Mouse (Mus musculus): Measurements from ENCODE around the gene Nlrp4a. TPM values are rescaled to one million over a fixed set of nuclear protein-coding genes. Genes with fewer than 3 reads are reported as not detected.
"Not testable (repeated sequence)": the region's sequence is repeated elsewhere in the genome, so short reads cannot be mapped to it uniquely, and the experiment has no call there.

The Nlrp4a gene
- not detected in 2 replicates for polyA plus RNA-seq (2015; fragmentation: Nextera tagmentation; extraction: Ambion mirVana)

GRCm38 (mm10) chr7:26434813-26435212, at the start of gene Nlrp4a:
Nlrp4a (plus strand) TSS chr7:26435113.
- Histone ChIP-seq H3K36me3 (ENCODE audit: control insufficient read depth, insufficient read depth) (no peaks in the 10 kb centered on the region), H3K4me1 (replicated peaks; ENCODE audit: control insufficient read depth, insufficient read depth, low read length) (no peaks in the 10 kb centered on the region), H3K4me2 (ENCODE audit: low read length) (no peak within 1 kb of the TSS), H3K9me3 (ENCODE audit: control insufficient read depth, low read length) (peaks cover 4% of the 10 kb centered on the region; the same call in 1 of the 2 replicates), H3K4me3 (replicated peaks; ENCODE audit: low read length) (no peak within 1 kb of the TSS), H3K27ac (ENCODE audit: low read length) (no peak within 1 kb of the TSS), H3K9ac (replicated peaks; ENCODE audit: low read depth, low read length) (no peak within 1 kb of the TSS), H3K27me3 (replicated peaks; ENCODE audit: control insufficient read depth, insufficient read depth, low read length) (no peaks in the 10 kb centered on the region)
- WGBS = 85% methylated on average over 5 of the region's 5 CpGs
- no peak for ATAC-seq

DNA sequence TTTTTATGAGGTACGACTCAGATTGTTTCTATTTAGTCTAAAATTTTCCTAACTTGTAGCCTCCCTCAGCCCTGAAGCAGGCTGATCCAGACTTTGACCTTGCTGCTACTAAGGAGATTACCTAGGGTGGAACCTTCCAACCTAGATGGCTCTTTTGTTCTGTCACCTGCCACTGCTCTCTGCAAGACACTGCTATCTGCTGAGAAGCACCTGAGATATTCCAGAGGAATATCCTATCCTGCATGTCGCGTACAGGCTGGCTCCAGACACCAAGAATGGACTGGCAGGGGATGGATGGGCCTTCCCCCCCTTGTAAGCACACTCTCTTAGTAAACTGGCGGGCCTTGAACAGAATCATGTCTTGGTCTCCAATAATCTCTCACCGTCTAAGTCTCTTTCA, 48.2 kb upstream of the Nlrp4a start:
- WGBS = 85% methylated on average over 5 of the region's 5 CpGs
- H3K9me3 ChIP-seq (ENCODE audit: control insufficient read depth, low read length) = not testable (repeated sequence)

GRCm38 (mm10) chr7:26391137-26391536, 43.8 kb upstream of the Nlrp4a start:
- not testable (repeated sequence) for H3K36me3 ChIP-seq (ENCODE audit: control insufficient read depth, insufficient read depth); ATAC-seq; H3K4me3 ChIP-seq (replicated peaks; ENCODE audit: low read length); H3K27ac ChIP-seq (ENCODE audit: low read length); H3K27me3 ChIP-seq (replicated peaks; ENCODE audit: control insufficient read depth, insufficient read depth, low read length); H3K4me2 ChIP-seq (ENCODE audit: low read length); H3K9ac ChIP-seq (replicated peaks; ENCODE audit: low read depth, low read length); H3K4me1 ChIP-seq (replicated peaks; ENCODE audit: control insufficient read depth, insufficient read depth, low read length); H3K9me3 ChIP-seq (ENCODE audit: control insufficient read depth, low read length)
- 82% methylated on average over 2 of the region's 2 CpGs for WGBS

More for the DNA sequence above, 48.2 kb upstream of the Nlrp4a start:
- not testable (repeated sequence) for H3K4me3 ChIP-seq (replicated peaks; ENCODE audit: low read length); ATAC-seq; H3K36me3 ChIP-seq (ENCODE audit: control insufficient read depth, insufficient read depth); H3K4me1 ChIP-seq (replicated peaks; ENCODE audit: control insufficient read depth, insufficient read depth, low read length); H3K27me3 ChIP-seq (replicated peaks; ENCODE audit: control insufficient read depth, insufficient read depth, low read length); H3K9ac ChIP-seq (replicated peaks; ENCODE audit: low read depth, low read length); H3K4me2 ChIP-seq (ENCODE audit: low read length); H3K27ac ChIP-seq (ENCODE audit: low read length)

GRCm38 (mm10) chr7:26391811-26392210, 43.1 kb upstream of the Nlrp4a start:
- H3K9me3 ChIP-seq (ENCODE audit: control insufficient read depth, low read length); H3K27me3 ChIP-seq (replicated peaks; ENCODE audit: control insufficient read depth, insufficient read depth, low read length); H3K4me1 ChIP-seq (replicated peaks; ENCODE audit: control insufficient read depth, insufficient read depth, low read length); H3K4me2 ChIP-seq (ENCODE audit: low read length); H3K9ac ChIP-seq (replicated peaks; ENCODE audit: low read depth, low read length); H3K36me3 ChIP-seq (ENCODE audit: control insufficient read depth, insufficient read depth); H3K27ac ChIP-seq (ENCODE audit: low read length); ATAC-seq; H3K4me3 ChIP-seq (replicated peaks; ENCODE audit: low read length): not testable (repeated sequence)
- 88% methylated on average over 6 of the region's 6 CpGs for WGBS

- H3K27me3 ChIP-seq (replicated peaks; ENCODE audit: control insufficient read depth, insufficient read depth, low read length); H3K4me1 ChIP-seq (replicated peaks; ENCODE audit: control insufficient read depth, insufficient read depth, low read length); H3K36me3 ChIP-seq (ENCODE audit: control insufficient read depth, insufficient read depth); H3K4me2 ChIP-seq (ENCODE audit: low read length); ATAC-seq; H3K4me3 ChIP-seq (replicated peaks; ENCODE audit: low read length); H3K27ac ChIP-seq (ENCODE audit: low read length); H3K9me3 ChIP-seq (ENCODE audit: control insufficient read depth, low read length); H3K9ac ChIP-seq (replicated peaks; ENCODE audit: low read depth, low read length): not testable (repeated sequence)
- 67% methylated on average over 2 of the region's 2 CpGs for WGBS
Measured at GRCm38 (mm10) chr7:26403600-26403999, 31.3 kb upstream of the Nlrp4a start, which contains the start of gene Nlrp9c. Nlrp9c (minus strand) TSS chr7:26403700.

GRCm38 (mm10) chr7:26476690-26477089, 41.8 kb downstream of the Nlrp4a start:
- H3K36me3 ChIP-seq (ENCODE audit: control insufficient read depth, insufficient read depth) = no peaks in the 10 kb centered on the region
- H3K4me2 ChIP-seq (ENCODE audit: low read length) = no peak overlapping the region
- ATAC-seq = no peak
- H3K4me1 ChIP-seq (replicated peaks; ENCODE audit: control insufficient read depth, insufficient read depth, low read length) = no peaks in the 10 kb centered on the region
- no peaks in the 10 kb centered on the region for H3K27me3 ChIP-seq (replicated peaks; ENCODE audit: control insufficient read depth, insufficient read depth, low read length)
- no peak overlapping the region for H3K27ac ChIP-seq (ENCODE audit: low read length)
- H3K9ac ChIP-seq (replicated peaks; ENCODE audit: low read depth, low read length) = no peak overlapping the region
- H3K4me3 ChIP-seq (replicated peaks; ENCODE audit: low read length) = no peak overlapping the region
- peaks cover 12% of the 10 kb centered on the region; the same call in 1 of the 2 replicates for H3K9me3 ChIP-seq (ENCODE audit: control insufficient read depth, low read length)

GRCm38 (mm10) chr7:26489514-26489913, 54.6 kb downstream of the Nlrp4a start:
- H3K27me3 ChIP-seq (replicated peaks; ENCODE audit: control insufficient read depth, insufficient read depth, low read length); H3K27ac ChIP-seq (ENCODE audit: low read length); H3K4me3 ChIP-seq (replicated peaks; ENCODE audit: low read length); H3K4me2 ChIP-seq (ENCODE audit: low read length); H3K9ac ChIP-seq (replicated peaks; ENCODE audit: low read depth, low read length); H3K4me1 ChIP-seq (replicated peaks; ENCODE audit: control insufficient read depth, insufficient read depth, low read length); H3K36me3 ChIP-seq (ENCODE audit: control insufficient read depth, insufficient read depth); ATAC-seq; H3K9me3 ChIP-seq (ENCODE audit: control insufficient read depth, low read length): not testable (repeated sequence)
- WGBS = 88% methylated on average over 17 of the region's 18 CpGs

Other genes with a start within 250 kb of the Nlrp4a start
- not detected in 2 replicates for gene Vmn1r184, start 174.8 kb upstream of the Nlrp4a start, polyA plus RNA-seq (2015; fragmentation: Nextera tagmentation; extraction: Ambion mirVana)
- gene Cyp2a4, start 127.9 kb upstream of the Nlrp4a start, polyA plus RNA-seq (2015; fragmentation: Nextera tagmentation; extraction: Ambion mirVana) = not detected in 2 replicates
- gene Nlrp9c, start 31.4 kb upstream of the Nlrp4a start, polyA plus RNA-seq (2015; fragmentation: Nextera tagmentation; extraction: Ambion mirVana) = not detected in 2 replicates
- not detected in 2 replicates for gene Nlrp9a, start 99.9 kb downstream of the Nlrp4a start, polyA plus RNA-seq (2015; fragmentation: Nextera tagmentation; extraction: Ambion mirVana)
- gene Vmn1r185, start 183.4 kb downstream of the Nlrp4a start, polyA plus RNA-seq (2015; fragmentation: Nextera tagmentation; extraction: Ambion mirVana) = not detected in 2 replicates